12 mouse cellular contexts compared by ENCODE assay signal in genomic region chr14:79677891-79678687, GRCm38 (mm10). TPM values are rescaled to one million over a fixed set of nuclear protein-coding genes. Genes with fewer than 3 reads are reported as not detected.
DNase-seq lines count a peak whose midpoint lies in the region; ATAC-seq and TF ChIP-seq lines count a peak whose summit lies in the region.
"Had no signal": no experiment of that assay in that cellular context is flagged by ENCODE, and none has a peak within 500 bp of the region (broad histone marks: within the 10 kb centered on the region; RNA-seq: fewer than 3 reads in every experiment).

No protein-coding gene starts in this region.

- TF ChIP-seq CTCF in cortical plate, adult 2 months (IDR thresholded peaks at IDR 0.05; ENCODE audit: extremely low read depth, insufficient read depth, low read length), result no peak

- WGBS in hindbrain, embryonic 11.5 days, result 51% methylated on average over 14 of the region's 14 CpGs

- no peaks in the 10 kb centered on the region for H3K36me3 ChIP-seq in hindbrain, embryonic 11.5 days (ENCODE audit: control insufficient read depth, insufficient read depth, low read length)

- H3K4me2 ChIP-seq in hindbrain, embryonic 11.5 days (replicated peaks; ENCODE audit: low read depth, low read length), result no peak overlapping the region

- no peaks in the 10 kb centered on the region for H3K27me3 ChIP-seq in hindbrain, embryonic 11.5 days (ENCODE audit: control insufficient read depth, insufficient read depth, low read length)

- peak; percentile 66 for DNase-seq in embryo, embryonic 11 days
- no peak for DNase-seq in embryo, embryonic 10 days (ENCODE audit: low spot score)
- peak; percentile 34 for DNase-seq in layer of hippocampus, adult 9-11 months
- DNase-seq in layer of hippocampus, adult 9-10 months (ENCODE audit: low spot score), result no peak
- DNase-seq in hindbrain, embryonic 11.5 days (ENCODE audit: low spot score), result peak; percentile 27
- DNase-seq in kidney, postnatal 4 days, result no peak
- no peak for DNase-seq in right cerebral cortex, adult 2 months (ENCODE audit: low spot score in 2 of 2)
- DNase-seq: kidney, postnatal 14 days; lung, postnatal 4 days; right cerebral cortex, adult 18-20 months; thymus, postnatal 25 days had no signal

- no peak for TF ChIP-seq POLR2A in cortical plate, adult 2 months (IDR thresholded peaks at IDR 0.05; ENCODE audit: extremely low read depth, insufficient read depth, low read length)

- H3K4me3 ChIP-seq in cortical plate, adult 2 months (ENCODE audit: insufficient read depth, low read length), result no peak overlapping the region
- no peak overlapping the region for H3K4me3 ChIP-seq in hindbrain, embryonic 11.5 days (ENCODE audit: low read depth, low read length)

- no peak overlapping the region for H3K9ac ChIP-seq in hindbrain, embryonic 11.5 days (ENCODE audit: low read depth, low read length)

- ATAC-seq in hindbrain, embryonic 11.5 days (ENCODE audit: low FRiP score), result no peak

- H3K4me1 ChIP-seq in cortical plate, adult 2 months (ENCODE audit: control insufficient read depth, insufficient read depth, low read length), result peaks cover 5% of the 10 kb centered on the region
- 0 out of 2 replicates have a peak, but pooled peaks cover 2% of the 10 kb centered on the region for H3K4me1 ChIP-seq in hindbrain, embryonic 11.5 days (replicated peaks; ENCODE audit: control insufficient read depth, insufficient read depth, low read length)

- H3K9me3 ChIP-seq in hindbrain, embryonic 11.5 days (ENCODE audit: control insufficient read depth, low read length), result no peaks in the 10 kb centered on the region

- peak overlapping the region; percentile 70 for H3K27ac ChIP-seq in cortical plate, adult 2 months (ENCODE audit: insufficient read depth, low read length)
- H3K27ac ChIP-seq in hindbrain, embryonic 11.5 days (ENCODE audit: low read depth, low read length), result no peak overlapping the region

RNA-seq across cellular contexts. Expression of gene Cnmd, which starts 16.1 kb away (rescaled TPM):
- polyA plus RNA-seq in cortical plate, adult 2 months (2012; rRNA removed), result 2.7 and 3.0 TPM in 2 replicates
- 20.0 and 20.9 TPM in 2 replicates for polyA plus RNA-seq in hindbrain, embryonic 11.5 days (2014; fragmentation: Nextera tagmentation; extraction: Ambion mirVana)

Comparison
In these comparisons a context has a peak if more than half of its experiments do, and no peak if none do; other contexts are left out.
1. DNase-seq: peak in embryo, embryonic 11 days (single experiment), layer of hippocampus, adult 9-11 months (single experiment) and hindbrain, embryonic 11.5 days (single experiment); none in embryo, embryonic 10 days (single experiment), layer of hippocampus, adult 9-10 months (single experiment), kidney, postnatal 4 days (0 of 2) and right cerebral cortex, adult 2 months (0 of 2).